Mouse (Mus musculus) cerebellum, postnatal 4 days (tissue): ENCODE results near the gene Snx3.

ENCODE experiments used
- DNase-seq, 2 experiments: peaks; one replicate each; pipeline ENCODE4 v3.0.0; 2022; ENCODE audit warnings: low spot score in 2 of 2, mixed read lengths in 1 of 2

Gene Snx3

DNA sequence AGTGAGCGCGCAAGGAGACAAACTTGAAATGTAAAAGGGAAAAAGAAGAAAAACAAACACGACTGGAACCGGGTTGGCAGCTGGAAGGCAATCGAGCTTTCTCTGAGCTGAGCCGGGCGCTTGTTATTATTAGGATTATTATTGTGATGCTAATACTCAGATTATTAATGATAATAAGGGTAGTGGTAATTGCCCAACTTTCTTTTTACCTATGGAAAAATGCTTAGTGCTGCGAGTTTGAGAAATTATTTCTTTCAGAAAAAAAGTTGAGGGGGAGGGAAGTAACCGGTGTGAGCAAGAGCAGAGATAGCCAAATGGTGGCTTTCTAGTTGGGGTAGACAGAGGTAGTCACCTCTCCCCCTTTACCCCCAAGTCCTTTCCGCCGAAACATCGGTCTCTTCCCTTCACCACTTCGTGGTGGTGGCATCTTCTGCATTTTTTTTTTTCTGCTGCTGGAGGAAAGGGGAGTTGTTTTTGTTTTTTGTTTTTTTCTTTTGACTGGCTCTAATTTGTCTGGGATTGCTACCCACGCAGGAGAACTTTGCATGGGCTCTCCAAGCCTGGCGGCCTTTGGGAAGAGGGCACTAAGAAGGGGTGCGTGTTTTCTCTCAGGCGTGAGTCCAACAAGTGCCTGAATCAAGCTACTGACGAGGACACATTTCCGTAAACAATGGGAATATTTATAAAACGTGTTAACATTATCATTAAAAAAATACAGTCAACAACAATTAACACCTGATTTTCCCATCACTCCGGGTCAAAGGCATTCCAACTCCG lies 77.1 kb downstream of the Snx3 start:
- no peak for DNase-seq

DNA sequence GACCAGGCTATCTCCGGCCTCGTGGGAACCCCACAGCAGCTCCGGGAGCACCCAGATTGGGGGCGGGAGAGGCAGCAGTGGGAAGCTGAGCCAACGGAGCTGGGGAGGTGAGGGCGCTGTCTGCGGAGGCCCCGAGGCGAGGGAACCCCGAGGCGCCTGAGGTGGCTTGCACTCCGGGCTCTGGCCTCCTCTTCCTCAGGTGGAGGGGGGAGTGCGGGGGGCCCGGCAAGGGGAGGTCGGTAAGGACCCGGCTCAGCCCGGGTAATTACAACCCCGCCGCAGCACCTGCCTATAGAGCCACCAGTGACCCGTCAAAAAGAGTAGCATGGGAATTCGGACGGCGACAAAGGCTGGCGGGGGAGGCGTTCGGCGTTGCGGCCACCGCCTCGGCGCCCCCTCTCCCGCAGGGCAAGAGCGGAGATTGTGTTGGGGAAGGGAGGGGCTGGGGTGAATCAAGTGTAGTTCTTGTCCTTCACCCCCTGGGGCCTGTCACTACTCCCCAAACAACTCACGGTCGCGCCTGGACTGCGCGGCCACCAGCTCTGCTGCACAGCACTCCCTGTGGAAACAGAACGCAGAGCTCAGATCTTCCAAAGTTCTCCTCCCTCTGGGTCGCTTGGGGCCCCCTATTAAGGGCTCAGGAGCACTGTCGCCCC lies 77.8 kb downstream of the Snx3 start:
- no peak for DNase-seq

GRCm38 (mm10) chr10:42580131-42580950 lies 78.5 kb downstream of the Snx3 start:
- no peak for DNase-seq

- DNase-seq = no peak
Observed at GRCm38 (mm10) chr10:42580951-42581277, 79.1 kb downstream of the Snx3 start.

- DNase-seq = no peak
Observed at GRCm38 (mm10) chr10:42581694-42582565, 80.1 kb downstream of the Snx3 start.

- DNase-seq = no peak
Observed at GRCm38 (mm10) chr10:42582566-42583110, 80.8 kb downstream of the Snx3 start.

DNA sequence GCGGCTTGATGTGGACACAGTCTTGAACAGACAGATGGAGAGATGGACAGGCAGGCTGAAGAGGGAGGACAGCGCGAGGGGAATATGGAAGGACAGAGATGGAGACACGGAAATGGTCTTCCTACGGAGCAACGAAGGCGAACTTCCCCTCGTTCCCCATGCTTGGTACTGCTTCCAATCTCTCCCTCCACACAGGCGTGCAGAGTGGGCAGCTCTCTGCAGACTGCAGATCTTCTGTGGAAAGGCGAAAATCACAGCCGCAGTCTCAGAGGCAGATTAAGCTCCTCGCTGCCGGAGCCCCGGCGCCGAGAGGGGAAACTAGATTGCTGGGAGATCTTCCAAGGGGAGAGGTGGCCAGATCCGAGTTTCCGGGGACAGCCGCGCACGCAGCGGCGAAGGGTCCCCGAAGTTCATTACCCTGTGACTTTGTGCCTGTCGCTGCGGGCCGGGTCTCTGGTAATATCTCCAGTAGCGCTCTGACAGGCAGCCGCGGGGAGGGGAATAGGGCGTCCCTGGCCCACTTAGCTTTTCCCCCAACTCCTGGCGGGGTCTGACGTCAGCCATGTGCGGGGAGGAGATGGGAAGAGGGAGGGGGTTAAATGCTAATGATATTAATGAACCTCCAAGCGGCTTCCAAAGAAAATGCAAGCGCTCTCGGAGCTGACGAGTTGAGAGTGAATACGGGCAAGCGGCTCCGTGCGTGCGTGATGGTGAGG lies 81.5 kb downstream of the Snx3 start, which contains the start of the genes Nr2e1 and Ostm1:
Gene Nr2e1, minus strand, starts transcription at position 476 of the 716 bp plus-strand sequence.
Gene Ostm1, plus strand, starts transcription at position 666 of the 716 bp plus-strand sequence.
- DNase-seq = no peak

DNA sequence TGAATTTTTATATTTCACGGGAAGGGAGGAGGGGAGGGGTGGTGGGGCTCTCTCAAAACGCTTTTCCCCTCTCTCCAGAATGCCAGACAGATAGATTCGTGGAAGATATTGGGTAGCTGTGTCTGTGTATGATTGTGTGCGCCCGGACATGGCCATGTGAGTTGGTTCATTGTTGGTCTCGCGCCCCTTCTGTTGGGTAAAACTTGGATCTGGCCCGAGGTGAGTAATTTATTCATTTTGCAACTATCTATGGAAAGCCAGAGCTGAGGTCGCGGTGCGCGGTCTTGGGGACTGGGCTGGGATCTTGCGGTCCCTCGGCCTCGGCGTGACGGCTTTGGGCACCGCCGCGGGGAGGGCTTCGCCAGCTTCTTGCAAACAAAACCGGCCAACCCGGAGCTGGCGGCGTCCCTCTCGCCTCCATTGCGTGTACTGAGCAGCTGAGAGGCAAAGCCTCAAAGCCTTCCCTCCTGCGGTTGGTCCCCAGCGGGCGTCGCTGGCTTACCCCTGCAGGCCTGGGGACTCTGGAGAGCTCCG lies 82.1 kb downstream of the Snx3 start:
- DNase-seq = no peak

- no peak for DNase-seq
Observed at GRCm38 (mm10) chr10:42584436-42584983, 82.7 kb downstream of the Snx3 start.
